Mouse (Mus musculus) liver, postnatal 0 days (tissue): ENCODE results near the gene Mcm10.

Experiments
- CTCF ChIP-seq: sonication (generic); IDR thresholded peaks from 2 replicates; pipeline ENCODE4 v1.5.1; 2016; ENCODE audit warnings: antibody characterized with exemption, low read depth
- EP300 ChIP-seq: IDR thresholded peaks from 2 replicates; pipeline ENCODE4 v1.6.1; 2016; ENCODE audit warnings: antibody characterized with exemption, low read depth, mild to moderate bottlenecking

- TF ChIP-seq CTCF, result no peak
- no peak for TF ChIP-seq EP300
Observed at GRCm38 (mm10) chr2:4994436-4994835, 18.2 kb downstream of the Mcm10 start.
